Mouse (Mus musculus) C2C12 (cell line): ENCODE results near the gene Neurl3. TPM values are rescaled to one million over a fixed set of nuclear protein-coding genes. Genes with fewer than 3 reads are reported as not detected.
A peak's percentile ranks its signal among the peaks of the same experiment; 100 is the strongest.

Experiments
- H3K27me3 ChIP-seq: one replicate; pipeline ENCODE4 v1.6.1; 2011; ENCODE audit not compliant: control insufficient read depth, insufficient read depth, insufficient read length
- H3K36me3 ChIP-seq: one replicate; pipeline ENCODE4 v1.6.1; 2011; ENCODE audit not compliant: control insufficient read depth, insufficient read depth
- H3K4me3 ChIP-seq: one replicate; pipeline ENCODE4 v1.5.1; 2011; ENCODE audit warnings: mild to moderate bottlenecking, control low read depth; ENCODE audit not compliant: poor library complexity, insufficient read depth, severe bottlenecking
- H3K79me2 ChIP-seq: one replicate; pipeline ENCODE4 v1.6.1; 2011; ENCODE audit not compliant: control insufficient read depth, insufficient read depth
- H3K79me3 ChIP-seq: one replicate; pipeline ENCODE4 v1.6.1; 2011; ENCODE audit warnings: low read depth, control low read depth
- H3ac ChIP-seq: one replicate; pipeline ENCODE3; 2011; ENCODE audit warnings: low read depth; ENCODE audit not compliant: control insufficient read depth, insufficient read length
- CEBPB ChIP-seq: IDR thresholded peaks from one replicate; pipeline ENCODE4 v1.6.1; 2011; ENCODE audit warnings: low read depth, mild to moderate bottlenecking, control low read depth, moderate library complexity
- CTCF ChIP-seq: IDR thresholded peaks from one replicate; pipeline ENCODE4 v1.5.1; 2011; ENCODE audit not compliant: control insufficient read depth, insufficient read depth, insufficient read length
- FOSL1 ChIP-seq: IDR thresholded peaks from one replicate; pipeline ENCODE4 v1.8.0; 2011; ENCODE audit warnings: mild to moderate bottlenecking, low read length; ENCODE audit not compliant: poor library complexity, insufficient read depth, severe bottlenecking
- MAX ChIP-seq: IDR thresholded peaks from one replicate; pipeline ENCODE4 v1.6.1; 2011; ENCODE audit warnings: mild to moderate bottlenecking, control low read depth
- MYOD1 ChIP-seq: IDR thresholded peaks from one replicate; pipeline ENCODE4 v1.6.1; 2011; ENCODE audit warnings: low read depth; ENCODE audit not compliant: control insufficient read depth, insufficient read length
- MYOG ChIP-seq: IDR thresholded peaks from one replicate; pipeline ENCODE4 v1.6.1; 2011; ENCODE audit not compliant: control insufficient read depth, insufficient read length; ENCODE audit errors: extremely low read depth
- USF1 ChIP-seq: IDR thresholded peaks from one replicate; pipeline ENCODE4 v1.6.1; 2011; ENCODE audit warnings: low read depth, mild to moderate bottlenecking, control low read depth, moderate library complexity
- polyA plus RNA-seq: library from polyadenylated mRNA; unstranded; fragments of >200 nt; fragmentation: generic; extraction: Trizol; gene quantifications from one replicate; pipeline ENCODE4 v1.2.1, GENCODE M21; 2012; ENCODE audit warnings: missing spikeins

Neurl3 gene
- polyA plus RNA-seq, 1 experiment = 1.7 TPM

DNA sequence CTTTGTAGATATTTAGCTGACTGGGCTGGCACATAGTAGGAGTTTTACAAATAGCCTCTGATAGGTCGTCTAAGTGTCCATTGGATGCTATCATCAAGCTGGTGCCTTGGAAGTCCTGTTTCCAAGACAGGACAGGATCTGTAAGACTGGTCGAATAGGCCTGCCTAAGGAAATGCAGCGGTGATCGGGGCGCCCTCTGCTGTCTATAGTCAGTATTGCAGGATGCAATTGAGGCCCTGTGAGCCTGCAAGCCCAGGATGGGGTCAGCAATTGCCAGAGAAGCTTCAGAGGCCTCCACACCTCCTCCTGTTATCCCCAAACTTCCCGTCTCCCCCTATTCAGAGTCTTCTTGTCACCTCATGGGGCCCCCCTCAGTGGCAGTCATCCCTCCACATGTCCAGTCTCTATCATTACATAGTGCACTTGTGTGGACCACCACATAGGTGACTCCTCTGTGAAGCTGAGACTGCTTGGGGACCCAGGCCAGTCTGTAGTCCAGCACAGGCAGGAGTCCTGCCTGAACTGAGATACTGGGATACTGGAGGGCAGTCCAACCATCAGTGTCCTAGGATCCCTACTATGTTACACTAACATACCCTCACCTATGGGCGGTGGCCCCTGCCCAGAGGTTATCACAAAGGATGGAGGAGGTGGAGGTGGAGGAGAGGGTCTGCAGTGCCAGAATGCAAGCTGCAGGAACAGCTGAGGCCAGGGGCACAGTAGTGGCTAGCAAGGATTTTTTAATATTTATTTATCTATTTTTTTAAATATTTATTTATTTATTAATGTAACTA lies 3.0 kb upstream of the Neurl3 start:
- Histone ChIP-seq H3K27me3 (no peaks in the 10 kb centered on the region), H3ac (no peak overlapping the region), H3K36me3 (no peaks in the 10 kb centered on the region), H3K4me3 (no peak overlapping the region), H3K79me2 (no peaks in the 10 kb centered on the region), H3K79me3 (no peaks in the 10 kb centered on the region)
- TF ChIP-seq FOSL1 (no peak), MYOD1 (no peak), USF1 (no peak), CTCF (peak; percentile 63), CEBPB (peak; percentile 63)

DNA sequence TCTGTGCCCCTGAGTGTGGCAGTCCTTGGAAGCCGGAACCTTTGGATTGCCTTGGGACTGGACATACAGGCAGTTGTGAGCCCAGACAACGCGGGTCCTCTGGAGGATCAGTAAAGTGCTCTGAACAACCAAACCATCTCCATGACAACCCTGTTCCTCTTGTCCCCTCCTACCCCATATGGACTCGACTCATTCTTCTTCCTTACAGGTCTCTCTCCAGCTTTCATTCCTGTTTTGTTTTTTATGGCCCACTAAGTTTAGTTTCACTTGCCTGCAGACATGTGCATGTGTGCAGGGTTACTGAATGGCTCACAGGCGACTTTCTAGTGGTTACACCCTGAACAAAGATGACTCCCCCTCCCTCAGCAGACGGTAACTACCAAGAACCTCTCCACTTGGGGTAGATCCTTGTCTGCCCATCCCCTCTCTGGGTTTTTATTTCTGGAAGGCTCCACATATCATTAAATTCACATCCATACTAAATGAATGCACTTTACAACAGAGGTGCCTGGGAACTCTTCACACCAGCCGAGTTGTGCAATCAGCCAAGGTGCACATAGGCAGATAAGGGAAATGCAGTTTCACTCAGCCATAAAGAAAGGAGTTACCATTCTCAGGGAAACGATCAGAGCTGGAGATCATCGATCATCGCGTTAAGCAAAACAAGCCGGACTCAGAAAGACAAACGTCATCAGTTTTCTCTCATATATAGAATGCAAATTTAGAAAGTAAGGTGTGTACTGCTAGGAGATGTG lies 1.3 kb upstream of the Neurl3 start:
- H3K36me3 ChIP-seq = no peaks in the 10 kb centered on the region
- no peaks in the 10 kb centered on the region for H3K79me3 ChIP-seq
- no peak overlapping the region for H3K4me3 ChIP-seq
- H3K27me3 ChIP-seq = no peaks in the 10 kb centered on the region
- H3K79me2 ChIP-seq = no peaks in the 10 kb centered on the region
- no peak overlapping the region for H3ac ChIP-seq
- TF ChIP-seq MYOG (no peak), CEBPB (peak; percentile 5)

DNA sequence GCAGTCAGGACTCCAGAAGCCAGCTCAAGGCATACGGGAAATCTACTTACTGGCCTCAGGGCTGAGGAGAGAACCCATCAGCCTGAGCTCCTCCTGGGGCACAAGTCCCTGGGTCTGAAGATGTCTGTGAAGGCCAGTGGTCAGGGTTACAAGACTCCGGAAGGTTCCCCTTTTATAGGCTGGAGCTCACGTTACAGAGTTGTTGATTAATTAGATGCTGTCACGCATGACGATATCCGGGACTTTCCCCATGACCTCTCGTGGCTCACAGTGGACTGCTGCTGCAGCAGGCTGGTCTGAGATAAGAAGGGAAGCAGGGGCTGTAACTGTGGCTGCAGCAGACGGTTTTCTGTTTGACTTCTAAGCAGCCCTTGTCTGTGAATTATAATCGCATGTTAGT lies 1.2 kb downstream of the Neurl3 start:
- H3ac ChIP-seq = no peak overlapping the region
- no peak overlapping the region for H3K4me3 ChIP-seq

DNA sequence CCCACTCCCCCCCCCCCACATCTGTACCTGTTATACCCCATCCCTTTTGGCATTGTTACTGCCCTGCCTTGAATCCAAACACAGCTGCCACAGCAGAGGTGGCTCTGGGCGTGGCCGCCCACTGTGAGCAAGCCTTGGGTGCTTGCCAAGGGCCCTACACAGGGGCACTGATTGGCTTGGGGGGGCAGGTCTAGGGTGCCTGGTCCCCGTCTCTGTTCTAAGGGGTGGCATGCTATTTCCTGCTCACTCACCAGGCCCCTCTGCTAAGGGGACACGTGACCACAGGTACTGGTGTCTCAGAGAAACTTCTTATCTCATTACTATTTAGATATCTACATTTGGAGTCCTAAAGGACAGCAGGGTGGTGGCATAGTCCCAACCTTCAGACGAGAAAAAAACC lies 1.9 kb downstream of the Neurl3 start:
- H3K79me3 ChIP-seq = no peaks in the 10 kb centered on the region
- H3K27me3 ChIP-seq = no peaks in the 10 kb centered on the region
- no peaks in the 10 kb centered on the region for H3K79me2 ChIP-seq
- no peak overlapping the region for H3K4me3 ChIP-seq
- H3K36me3 ChIP-seq = no peaks in the 10 kb centered on the region
- H3ac ChIP-seq = no peak overlapping the region
- no peak for TF ChIP-seq CEBPB
- no peak for TF ChIP-seq USF1
- TF ChIP-seq MYOG = no peak
- no peak for TF ChIP-seq FOSL1
- TF ChIP-seq CTCF = no peak
- TF ChIP-seq MAX = no peak
- TF ChIP-seq MYOD1 = no peak

More for the DNA sequence above, 1.2 kb downstream of the Neurl3 start:
- no peak for TF ChIP-seq MYOG
- no peak for TF ChIP-seq FOSL1
- no peak for TF ChIP-seq MAX
- no peak for TF ChIP-seq CEBPB
- no peak for TF ChIP-seq USF1
- TF ChIP-seq MYOD1 = no peak
- TF ChIP-seq CTCF = no peak
- Histone ChIP-seq H3K27me3 (no peaks in the 10 kb centered on the region), H3K79me3 (no peaks in the 10 kb centered on the region), H3K79me2 (no peaks in the 10 kb centered on the region), H3K36me3 (no peaks in the 10 kb centered on the region)

DNA sequence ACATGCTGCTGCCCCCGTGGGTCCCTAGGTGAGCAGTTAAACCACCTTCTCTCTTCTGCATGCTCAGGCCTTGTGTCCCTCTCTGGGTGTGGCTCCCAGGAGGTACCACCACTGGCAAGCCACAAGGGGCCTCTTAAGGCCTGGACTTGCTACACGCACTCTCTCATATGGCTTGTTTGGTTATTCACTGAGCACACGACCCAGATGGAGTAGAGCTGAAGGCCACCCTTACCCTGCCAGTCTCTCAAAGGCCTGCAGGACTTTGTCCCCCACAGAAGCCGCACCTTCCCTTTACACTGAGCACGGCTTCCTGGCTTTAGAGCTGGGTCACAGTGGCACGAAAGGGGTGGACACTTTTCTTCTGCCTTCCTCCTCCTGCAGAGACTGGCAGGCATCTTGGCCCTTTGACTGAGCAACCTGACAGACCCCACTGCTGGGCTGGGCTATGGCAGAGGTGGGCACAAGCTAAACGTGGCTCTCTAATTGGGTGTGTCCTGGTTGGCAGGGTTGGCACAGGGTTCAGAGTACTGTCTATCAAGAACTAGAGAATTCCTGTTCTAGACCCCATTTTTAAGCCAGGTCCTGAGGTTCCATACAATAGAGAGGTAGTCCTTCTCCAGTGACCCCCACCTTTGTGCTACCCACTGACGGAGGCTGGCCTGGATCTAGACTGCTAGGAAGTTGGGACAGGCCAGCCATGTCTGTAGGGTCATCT lies 2.8 kb downstream of the Neurl3 start:
- no peak overlapping the region for H3ac ChIP-seq
- no peak for TF ChIP-seq MYOD1
- no peak for TF ChIP-seq FOSL1
- no peak for TF ChIP-seq MYOG
- no peak for TF ChIP-seq MAX
- TF ChIP-seq CTCF = no peak
- TF ChIP-seq USF1 = no peak
- TF ChIP-seq CEBPB = no peak
- H3K36me3 ChIP-seq = no peaks in the 10 kb centered on the region
- no peaks in the 10 kb centered on the region for H3K79me3 ChIP-seq
- H3K27me3 ChIP-seq = no peaks in the 10 kb centered on the region
- no peak overlapping the region for H3K4me3 ChIP-seq
- no peaks in the 10 kb centered on the region for H3K79me2 ChIP-seq

DNA sequence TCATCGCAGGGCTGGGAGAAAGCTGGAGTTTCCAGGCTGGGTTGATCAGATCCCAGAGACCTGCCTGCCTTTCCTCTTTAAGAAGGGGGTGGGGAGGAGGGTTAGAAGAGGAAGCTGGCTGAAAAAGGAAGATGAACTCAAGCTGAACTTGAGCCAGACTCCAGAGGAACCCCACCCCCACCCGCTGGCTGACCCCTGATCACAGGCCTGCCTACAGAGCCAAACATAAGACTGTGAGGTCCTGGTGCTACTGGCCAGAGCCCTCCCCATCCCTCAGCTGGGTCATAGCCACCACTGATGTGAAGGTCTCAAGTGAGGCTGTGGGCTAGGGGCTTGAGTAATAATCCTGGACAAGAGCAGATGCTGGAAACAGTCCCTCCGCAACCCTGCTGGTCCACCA lies 3.8 kb downstream of the Neurl3 start:
- Histone ChIP-seq H3K79me2 (no peaks in the 10 kb centered on the region), H3ac (no peak overlapping the region), H3K36me3 (no peaks in the 10 kb centered on the region), H3K4me3 (no peak overlapping the region), H3K79me3 (no peaks in the 10 kb centered on the region), H3K27me3 (no peaks in the 10 kb centered on the region)
- TF ChIP-seq CTCF (no peak), USF1 (no peak), MAX (no peak), FOSL1 (no peak), CEBPB (no peak), MYOG (no peak)
